Mouse (Mus musculus) kidney, postnatal 10 days (tissue): ENCODE measurements around the gene Kcnmb3.

Experiments
- DNase-seq: peaks from one replicate; pipeline ENCODE4 v3.0.0; 2021; ENCODE audit warnings: mixed read lengths

Gene Kcnmb3

DNA sequence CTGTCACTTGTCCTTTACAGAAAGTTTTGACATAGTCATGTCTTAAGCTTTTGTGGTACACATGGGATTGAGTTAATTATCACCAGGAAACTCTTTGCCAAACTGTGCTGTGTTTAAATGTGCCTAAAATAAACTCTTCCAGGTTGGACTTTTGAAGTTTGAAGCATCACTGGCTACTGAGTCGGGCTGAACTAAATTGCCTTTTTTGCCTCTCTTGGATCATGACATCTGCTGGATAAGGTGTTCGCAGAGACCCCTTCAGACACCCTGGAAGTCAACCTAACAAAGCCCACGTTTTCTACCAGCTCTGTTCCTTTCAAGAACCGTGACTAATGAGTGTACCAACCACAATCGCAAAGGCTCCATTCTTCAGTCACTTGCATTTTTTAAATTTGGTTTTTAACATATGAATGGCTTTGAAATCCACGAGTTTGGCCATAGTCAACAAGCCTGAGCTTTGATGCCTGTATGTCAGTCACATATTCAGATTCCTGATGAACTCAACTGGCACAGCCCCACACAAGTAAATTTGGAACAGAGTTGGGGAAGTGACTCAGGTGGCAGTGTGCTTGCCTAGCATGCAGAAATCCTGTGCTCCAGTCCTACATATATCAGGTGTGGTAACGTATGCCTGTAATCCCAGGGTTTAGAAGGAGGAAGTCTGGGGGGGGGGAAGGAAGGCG, 3.2 kb upstream of the Kcnmb3 start:
- no peak for DNase-seq

DNA sequence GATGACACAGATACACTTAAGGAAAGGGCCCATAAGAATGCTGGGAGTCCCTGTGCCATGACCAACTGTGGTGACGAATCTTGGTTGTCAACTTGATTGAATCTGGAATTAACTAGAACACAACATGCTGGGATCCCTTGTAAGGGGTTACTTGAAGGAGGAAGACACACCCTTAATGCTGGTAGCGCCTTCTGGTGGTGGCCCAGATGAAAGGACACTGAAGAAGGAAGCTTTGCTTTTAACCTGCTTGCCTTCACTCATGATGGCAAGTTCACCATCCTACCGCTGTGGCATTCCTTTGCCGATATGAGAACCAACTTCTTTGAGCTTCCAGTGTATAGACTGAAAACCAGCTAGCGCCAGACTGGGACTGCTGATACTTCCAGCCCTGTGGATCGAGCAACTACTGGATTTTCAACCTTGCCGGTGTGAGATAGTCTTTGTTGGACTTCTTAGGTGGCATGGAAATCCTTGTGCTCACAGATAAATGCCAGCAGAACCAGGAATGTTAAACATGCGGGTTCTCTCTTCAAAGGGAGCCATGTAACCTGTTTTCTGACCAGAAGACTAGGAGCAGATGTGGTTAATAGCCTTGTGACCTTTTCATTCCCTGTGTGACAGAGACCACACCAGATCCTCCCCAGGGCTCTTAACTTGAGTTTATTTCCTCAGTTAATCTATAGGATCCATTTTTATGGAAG, 2.5 kb upstream of the Kcnmb3 start:
- no peak for DNase-seq

DNA sequence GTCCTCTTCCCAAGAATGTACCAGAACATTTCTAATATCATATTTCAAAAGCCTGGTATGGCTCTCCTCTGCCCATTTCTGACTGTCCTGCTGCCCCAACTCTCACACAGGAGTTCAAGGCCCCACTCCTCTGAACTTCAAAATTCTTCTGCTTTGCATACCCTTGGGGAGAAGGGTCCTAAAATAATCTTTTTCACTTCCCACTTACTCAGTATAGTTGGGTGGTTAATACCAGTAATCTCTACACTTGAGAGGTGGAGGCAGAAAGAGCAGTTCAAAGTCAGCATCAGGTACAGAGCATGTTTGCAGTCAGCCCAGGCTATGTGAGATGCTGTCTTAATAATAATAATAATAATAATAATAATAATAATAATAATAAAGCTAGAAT, 1.1 kb downstream of the Kcnmb3 start:
- no peak for DNase-seq

DNA sequence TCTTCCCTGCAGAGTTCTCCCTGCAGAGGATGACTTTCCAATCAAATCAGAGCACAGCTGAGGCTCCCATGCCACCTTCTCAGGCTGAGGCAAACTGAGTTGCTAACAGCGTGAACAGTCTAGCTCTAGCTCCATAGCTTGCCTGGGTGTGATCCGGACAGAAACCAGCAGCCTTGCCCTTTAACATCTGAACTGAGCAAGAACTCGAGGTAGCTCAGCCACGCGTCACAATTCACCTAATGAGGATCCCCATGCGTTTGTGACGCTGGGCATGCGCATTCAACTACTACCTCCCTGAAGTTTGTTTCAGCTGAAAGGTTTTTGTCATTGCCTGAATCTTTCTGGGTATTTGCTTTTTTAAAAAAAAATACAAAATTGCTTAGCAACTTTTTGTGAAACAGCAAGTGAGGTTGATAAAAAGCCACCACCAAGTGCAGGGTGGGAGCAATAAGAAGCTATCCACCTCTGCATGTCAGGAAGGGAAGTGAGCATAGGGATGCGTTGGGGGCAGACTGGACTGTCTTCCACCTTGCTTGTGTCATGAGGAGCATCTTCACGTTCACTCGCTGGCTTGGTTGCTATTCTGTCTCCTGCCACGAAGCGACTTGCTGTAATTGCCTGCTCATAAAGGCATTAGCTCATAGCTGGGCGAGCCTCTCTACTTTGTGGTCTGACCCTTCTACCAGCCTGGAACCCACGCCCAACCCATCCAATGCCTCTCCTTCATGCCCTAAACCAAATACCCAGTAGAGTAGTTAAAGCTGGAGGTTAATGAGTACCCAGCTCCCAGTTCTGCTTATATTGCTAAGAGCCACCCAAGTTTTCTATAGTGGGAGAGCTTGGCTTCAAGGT, 1.7 kb downstream of the Kcnmb3 start:
- DNase-seq: no peak

DNA sequence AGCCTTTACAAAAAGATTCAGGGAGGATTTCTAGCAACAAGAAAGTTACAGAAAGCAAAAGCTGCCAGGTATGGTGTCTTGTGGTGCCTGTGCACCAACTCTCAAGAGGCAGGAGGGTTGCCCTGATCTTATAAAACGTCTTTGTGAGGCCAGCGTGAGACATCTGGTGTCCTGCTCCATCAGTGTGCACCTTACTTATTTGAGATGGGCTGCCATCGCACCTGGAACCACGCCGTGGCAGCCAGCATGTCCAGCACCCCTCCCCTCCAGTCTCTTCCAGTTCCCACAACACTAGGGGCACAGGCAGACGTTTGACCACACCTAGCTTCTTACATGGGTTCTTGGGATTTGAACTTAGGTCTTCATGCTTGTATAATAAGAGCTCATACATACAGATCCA, 3.9 kb downstream of the Kcnmb3 start:
- no peak for DNase-seq

DNA sequence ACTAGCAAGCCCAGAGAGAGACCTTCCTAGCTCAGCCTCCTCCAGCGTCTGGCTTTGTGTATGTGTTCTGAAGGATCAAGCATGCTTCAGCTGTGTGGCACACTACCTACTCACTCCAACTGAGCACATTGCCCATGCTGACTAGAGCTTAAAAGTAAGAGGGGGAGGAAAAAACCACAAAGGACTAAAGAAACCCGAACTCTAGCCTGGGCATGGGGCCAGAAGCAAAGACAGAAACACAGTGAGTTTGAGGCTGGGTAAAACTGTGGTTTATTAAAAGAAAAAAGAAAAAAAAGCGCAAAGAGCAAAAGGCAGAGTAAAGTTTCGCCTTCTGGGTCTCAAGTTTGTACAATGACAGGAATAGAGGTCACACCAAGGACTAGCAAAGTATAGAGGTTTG, 5.5 kb downstream of the Kcnmb3 start:
- DNase-seq: no peak

DNA sequence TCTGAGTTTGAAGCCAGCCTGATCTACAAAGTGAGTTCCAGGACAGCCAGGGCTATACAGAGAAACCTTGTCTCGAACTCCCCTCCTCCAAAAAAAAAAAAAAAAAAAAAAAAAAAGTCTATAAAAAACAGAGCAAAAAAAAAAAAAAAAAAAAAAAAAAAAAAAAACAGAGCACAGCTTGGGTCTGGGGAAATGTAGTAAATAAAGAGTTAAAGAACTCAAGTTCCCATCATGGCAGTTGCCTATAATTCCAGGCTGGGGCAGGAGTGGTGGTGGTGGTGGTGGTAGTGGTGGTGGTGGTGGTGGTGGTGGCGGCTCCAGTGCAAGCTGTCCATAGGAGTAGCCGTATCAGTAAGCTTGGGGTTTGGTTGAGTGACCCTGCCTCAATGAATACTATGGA, 9.0 kb downstream of the Kcnmb3 start:
- DNase-seq: no peak

DNA sequence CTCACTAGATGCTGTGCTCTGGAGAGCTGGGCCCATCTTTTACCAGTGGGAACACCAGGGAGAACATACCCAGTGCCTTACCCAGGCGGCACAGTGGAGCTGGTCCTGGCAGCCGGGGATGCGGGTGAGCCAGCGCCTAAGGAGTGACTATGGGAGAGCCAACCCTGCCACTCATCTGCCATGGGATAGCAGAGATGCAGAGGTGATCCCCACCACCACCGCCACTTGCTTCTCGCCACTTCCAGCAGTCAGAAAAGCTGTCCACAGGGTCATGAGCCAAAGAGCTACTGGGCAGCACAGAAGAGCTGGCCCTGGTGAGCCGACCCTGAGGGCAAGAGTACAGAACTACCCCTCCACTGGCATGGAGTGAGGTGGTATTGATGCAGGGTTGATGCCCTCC, 12.1 kb downstream of the Kcnmb3 start:
- DNase-seq: no peak

DNA sequence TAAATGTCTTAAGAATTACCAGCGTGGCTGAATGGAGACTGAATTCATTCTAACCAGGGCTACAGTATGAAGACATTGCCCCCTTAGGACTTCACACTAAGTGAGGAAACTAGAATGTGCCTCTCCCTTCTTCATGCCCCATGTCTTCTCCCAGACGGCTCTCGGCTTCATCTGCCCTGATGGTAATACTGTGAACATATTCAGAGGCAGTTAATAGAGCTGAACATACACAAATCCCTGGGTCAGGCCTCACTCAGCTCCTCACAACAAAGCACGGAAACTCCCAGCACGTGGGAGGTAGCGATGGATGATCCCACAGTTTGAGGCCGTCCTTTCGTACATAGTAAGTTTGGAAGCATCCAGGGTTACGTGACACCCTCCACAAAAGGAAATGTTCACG, 18.8 kb downstream of the Kcnmb3 start:
- no peak for DNase-seq

DNA sequence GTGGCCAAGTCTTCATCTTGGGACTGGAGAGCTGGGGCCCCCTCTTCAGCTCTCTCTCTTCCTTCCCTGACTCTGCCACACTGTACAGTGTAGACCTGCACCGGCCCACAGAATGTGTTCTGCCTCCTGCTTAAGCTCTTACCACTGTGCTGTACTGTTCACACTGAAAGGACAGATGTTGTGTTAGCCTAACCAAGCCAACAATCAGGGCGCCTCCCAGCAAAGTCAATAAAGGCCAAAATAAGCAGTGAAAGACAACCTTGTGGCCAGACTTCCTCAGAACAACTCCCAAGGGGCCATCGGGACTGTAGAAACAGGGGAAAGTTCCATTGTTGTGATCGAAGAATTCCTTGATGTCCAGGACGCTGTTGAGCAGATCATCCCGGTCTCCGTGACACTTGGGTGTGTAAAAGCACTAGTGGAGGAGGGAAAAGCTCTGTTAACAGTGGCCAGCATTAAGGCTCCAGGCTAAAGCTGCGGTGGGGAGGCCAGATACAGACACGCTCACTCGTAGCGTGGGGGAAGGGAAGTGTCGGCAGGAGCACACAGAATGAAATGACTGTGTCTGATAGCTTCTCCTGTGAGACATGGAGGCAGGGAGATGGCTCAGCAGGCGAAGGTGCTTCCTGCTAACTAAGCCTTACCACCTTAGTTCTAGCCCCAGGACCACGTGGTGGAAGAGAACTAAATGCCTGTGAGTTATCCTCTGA, 19.7 kb downstream of the Kcnmb3 start:
- peak; percentile 38 for DNase-seq

DNA sequence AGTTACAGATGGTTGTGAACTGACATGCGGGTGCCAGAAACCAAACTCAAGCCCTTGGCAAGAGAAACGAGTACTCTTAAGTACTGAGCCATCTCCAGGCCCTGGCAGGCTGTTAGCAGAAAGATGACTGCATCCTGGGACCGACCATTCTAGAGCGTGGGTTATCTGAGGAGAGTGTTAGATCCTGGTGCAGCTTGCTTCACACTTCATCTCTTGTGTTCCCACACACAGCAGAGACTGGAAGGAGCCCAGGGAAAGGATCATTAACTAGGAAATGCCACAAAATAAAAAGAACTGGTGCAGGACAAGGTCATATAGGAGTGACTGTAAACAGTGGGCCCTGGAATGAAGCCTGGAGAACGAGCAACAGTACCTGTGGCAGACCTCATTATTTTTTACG, 20.9 kb downstream of the Kcnmb3 start:
- DNase-seq: peak; percentile 20

DNA sequence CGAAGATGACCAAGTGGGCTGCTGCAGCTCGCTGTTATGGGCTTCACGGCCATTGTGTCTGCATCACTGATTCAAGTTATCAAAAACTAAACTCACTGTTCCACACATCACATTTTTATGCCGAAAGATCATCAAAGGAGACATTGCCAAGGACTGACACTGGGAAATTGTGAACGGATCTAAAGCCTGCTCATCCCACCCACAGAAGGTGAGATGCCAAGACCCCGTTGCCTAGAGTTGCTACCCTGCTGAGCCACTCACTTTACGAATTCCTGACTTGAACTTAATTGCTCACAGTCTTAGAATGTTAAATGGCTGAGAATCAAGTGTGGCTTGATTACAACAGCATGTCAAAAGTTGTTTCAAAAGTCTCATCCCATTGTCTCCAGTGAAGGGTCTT, 21.6 kb downstream of the Kcnmb3 start:
- no peak for DNase-seq

DNA sequence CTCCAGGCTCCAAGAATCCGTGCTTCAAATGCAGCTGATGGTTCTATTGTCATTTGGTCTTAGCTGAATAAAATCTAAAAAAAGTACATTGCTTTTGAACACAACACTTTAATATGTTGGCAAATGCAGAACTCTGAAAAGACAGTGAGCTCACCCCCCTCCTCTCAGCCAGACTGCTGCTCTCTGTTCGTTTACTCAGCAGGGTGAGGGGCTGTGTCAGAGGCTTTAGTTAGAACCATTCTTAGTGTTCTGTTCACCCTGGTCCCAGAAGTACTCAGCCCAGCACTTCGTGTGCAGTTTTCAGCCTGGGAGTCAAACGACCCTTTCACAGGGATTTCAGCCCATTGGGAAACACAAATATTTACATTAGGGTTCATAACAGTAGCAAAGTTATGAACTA, 23.6 kb downstream of the Kcnmb3 start:
- DNase-seq: no peak

DNA sequence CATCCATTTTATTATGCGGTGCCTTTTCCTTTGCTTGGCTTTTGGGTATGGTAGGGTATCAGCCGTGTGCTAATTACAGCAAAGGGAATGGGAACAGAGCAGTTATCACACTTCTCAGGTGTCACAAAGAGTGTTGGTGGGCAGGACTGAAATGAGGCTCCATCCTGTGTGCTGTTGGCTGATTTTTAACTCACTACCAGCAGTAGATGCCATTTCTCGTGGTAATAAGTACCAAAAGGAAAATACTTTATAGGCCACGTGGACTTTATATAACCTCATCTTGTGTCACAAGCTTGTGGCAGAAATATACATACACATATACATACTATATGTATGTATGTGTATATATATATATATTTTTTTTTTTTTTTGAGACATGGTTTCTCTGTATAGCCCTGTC, 24.7 kb downstream of the Kcnmb3 start:
- DNase-seq: no peak

DNA sequence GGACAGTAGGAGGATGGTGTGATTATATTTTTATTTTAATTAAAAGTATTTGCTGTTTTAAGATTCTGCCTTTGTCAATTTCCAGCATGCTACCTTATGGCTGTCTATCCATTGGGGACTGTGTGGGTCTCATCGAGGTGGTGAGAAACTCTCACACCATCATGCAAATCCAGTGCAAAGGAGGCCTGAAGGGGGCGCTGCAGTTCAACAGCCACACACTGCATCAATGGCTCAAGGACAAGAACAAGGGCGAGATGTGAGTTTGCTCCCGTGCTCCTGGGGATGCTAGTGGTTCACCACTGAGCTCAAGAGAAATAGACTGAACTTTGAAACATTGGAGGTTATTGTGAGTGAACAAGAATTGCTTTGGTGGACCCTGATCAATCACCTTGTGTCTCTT, 32.3 kb downstream of the Kcnmb3 start:
- peak; percentile 72 for DNase-seq

DNA sequence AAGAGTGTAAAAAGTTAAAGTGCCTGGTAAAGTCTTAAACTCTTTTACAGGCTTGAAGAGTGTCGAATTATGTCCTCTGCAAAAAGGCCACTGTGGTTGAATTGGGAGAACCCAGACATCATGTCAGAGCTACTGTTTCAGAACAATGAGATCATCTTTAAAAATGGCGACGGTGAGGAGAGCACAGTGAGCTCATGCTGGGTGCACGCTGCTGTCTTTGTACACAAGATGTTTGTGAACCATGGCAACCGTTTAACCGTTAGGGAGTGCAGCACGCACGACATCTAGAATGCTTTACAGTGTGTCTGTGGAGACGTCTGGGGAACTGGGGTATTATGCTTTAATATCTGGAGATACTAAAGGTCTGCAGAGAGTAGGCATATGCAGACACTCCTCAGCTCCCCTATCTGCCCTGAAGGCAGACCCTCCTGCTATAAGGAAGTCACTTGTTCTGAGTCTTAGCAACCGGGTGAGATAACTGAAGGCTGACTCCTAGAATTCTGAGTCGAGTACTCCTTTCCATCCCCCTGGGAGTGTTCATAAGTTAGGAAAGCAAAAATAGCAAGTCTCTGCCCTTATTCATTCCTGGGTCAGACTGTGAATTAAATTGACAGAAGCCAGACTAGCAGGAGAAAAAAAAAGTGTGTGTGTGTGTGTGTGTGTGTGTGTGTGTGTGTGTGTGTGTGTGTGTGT, 37.6 kb downstream of the Kcnmb3 start:
- DNase-seq: no peak

DNA sequence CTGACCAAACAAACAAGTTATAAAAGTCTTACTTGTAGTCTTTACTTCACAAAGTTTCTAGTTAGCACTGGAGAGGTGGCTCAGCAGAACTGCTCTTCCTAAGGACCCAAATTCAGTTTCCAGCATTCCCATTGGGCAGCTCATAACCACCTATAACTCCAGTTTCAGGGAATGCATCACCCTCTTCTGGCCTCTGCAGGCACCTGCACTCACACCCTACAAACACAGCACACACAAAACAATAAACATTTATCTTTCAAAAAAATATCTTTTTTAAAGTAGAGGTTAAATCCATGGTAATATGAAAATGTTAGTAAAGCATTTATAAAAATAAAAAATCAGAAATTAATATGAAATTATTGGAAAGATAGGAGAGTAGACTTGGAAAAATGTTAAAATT, 50.3 kb downstream of the Kcnmb3 start:
- DNase-seq: no peak

DNA sequence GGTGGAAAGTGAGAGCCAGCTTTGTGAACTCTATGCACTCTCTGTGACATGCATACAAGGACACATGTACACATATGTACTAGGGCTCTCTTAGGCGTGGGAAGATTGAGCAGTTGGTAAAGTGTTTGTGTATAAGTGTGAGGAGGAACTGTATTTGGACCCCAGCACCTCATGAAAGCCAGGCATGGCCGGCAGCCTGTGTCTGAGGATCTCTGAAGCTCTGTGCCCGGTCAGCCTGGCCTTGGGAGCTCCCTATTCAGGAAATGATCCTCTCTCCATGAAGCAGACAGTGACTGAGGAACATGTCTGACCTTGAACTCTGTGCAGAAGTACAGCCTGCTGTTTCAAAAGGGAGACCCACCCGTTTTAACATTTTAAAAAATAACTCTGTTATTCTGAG, 53.3 kb downstream of the Kcnmb3 start:
- DNase-seq: no peak

DNA sequence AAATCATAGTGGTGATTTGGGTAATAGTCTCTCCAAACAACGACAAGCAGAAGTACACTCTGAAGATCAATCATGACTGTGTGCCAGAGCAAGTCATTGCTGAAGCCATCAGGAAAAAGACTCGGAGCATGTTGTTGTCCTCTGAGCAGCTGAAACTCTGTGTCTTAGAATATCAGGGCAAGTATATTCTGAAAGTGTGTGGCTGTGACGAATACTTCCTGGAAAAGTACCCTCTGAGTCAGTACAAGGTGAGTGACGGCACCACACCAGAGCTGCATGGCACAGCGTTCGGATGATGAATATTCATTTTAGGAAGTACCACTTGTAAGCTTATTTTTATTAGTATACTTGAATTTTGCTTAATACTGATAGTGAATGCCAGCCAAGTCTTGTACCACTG, 54.2 kb downstream of the Kcnmb3 start:
- DNase-seq: no peak

DNA sequence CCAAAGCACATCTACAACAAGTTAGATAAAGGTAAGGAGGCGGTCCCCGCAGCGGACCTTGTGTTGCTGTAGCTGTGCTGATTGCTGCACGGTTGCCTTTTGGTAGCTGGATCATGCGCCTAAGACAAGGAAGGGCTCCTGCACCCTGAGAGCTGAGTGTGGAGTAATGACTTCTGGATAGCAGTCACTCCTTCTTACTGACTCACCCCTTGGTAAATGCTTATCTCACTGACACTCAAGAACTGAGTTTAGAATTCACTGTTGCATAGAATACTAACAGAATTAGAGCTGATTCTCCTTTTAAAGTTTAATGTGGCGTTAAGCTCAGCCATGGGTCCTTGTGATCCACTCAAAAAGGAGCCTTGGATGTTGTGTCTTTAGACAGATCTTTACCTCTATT, 54.7 kb downstream of the Kcnmb3 start:
- no peak for DNase-seq

DNA sequence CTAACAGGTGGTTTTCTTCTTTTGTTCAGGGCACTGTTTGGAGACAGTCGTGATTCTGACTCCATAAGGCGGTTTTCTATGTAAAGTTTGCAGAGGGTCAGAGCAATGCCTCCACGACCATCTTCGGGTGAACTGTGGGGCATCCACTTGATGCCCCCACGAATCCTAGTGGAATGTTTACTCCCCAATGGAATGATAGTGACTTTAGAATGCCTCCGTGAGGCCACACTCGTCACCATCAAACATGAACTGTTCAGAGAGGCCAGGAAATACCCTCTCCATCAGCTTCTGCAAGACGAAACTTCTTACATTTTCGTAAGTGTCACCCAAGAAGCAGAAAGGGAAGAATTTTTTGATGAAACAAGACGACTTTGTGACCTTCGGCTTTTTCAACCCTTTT, 55.9 kb downstream of the Kcnmb3 start:
- DNase-seq: no peak

DNA sequence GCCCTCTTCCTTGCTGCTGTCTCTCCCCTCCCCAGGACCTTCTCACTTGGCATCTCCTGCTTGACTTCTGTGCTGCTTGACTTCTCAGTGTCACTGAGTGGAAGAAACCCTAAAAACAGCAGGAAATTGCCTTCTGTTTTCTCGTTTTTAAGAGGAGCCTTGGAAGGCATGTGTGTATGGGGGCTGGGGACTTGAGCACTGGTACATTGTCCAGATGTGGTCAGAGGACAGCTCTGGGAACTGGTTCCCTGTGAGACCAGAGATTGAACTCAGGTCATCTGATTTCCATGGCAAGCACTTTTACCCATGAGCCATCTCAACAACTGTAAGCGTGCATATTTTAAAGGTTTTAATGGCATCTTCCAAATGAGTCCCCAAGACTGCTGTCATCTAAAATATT, 58.0 kb downstream of the Kcnmb3 start:
- no peak for DNase-seq

DNA sequence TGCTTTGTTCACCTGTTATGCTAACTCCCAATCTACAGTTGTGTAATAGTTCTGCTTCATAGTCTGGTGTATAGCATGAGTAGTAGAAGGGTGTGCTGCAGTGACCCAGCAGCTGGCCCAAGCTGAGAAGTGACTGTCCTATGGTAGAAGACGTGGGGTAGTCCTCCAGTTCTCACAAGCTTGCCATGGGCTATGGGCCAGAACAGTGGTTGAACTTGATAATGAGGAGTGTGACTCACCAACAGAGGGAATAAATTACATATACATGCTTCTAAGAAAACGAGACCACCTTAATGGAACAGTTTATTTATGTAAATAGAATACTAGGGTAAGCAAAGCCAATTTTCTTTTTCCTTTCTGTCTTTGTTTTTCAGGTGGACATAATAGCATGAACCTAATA, 61.6 kb downstream of the Kcnmb3 start:
- no peak for DNase-seq
